In genomic region chr2:179193507-179194160, GRCm38 (mm10) we compare ENCODE assay signal across 9 mouse cellular contexts.
DNase-seq lines count a peak whose midpoint lies in the region; ATAC-seq lines count a peak whose summit lies in the region.
"Had no signal": no experiment of that assay in that cellular context is flagged by ENCODE, and none has a peak within 500 bp of the region (broad histone marks: within the 10 kb centered on the region; RNA-seq: fewer than 3 reads in every experiment).

No protein-coding gene starts in this region.

- peak; percentile 88 for DNase-seq in R1 (ENCODE audit: low read depth, low spot score)
- DNase-seq in cerebellum, adult 9-11 months: peak; percentile 28
- peak; percentile 57 to 62 for DNase-seq in frontal cortex, postnatal 25 days (ENCODE audit: low spot score in 2 of 2)
- peak; percentile 50 to 77 for DNase-seq in layer of hippocampus, postnatal 14 days (ENCODE audit: low spot score in 2 of 2)
- peak; percentile 79 for DNase-seq in lung, postnatal 14 days
- peak; percentile 73 to 85 for DNase-seq in right cerebral cortex, adult 2 months (ENCODE audit: low spot score in 2 of 2)
- peak; percentile 87 for DNase-seq in yolk sac, embryonic 10.5 days (ENCODE audit: low spot score)

- WGBS in hindbrain, embryonic 15.5 days: 41% methylated on average over 9 of the region's 9 CpGs

- ATAC-seq in hindbrain, embryonic 15.5 days (ENCODE audit: low FRiP score, low read depth): peak; percentile 30; the same call in 1 of the 2 replicates

- H3K36me3 ChIP-seq in hindbrain, embryonic 15.5 days: no peaks in the 10 kb centered on the region

- H3K27me3 ChIP-seq in hindbrain, embryonic 15.5 days: no peaks in the 10 kb centered on the region

- no peak overlapping the region for H3K4me3 ChIP-seq in hindbrain, embryonic 15.5 days
- H3K4me3 ChIP-seq: erythroblast, embryonic 14.5 days had no signal

- H3K27ac ChIP-seq in hindbrain, embryonic 15.5 days (replicated peaks): no peak overlapping the region

- H3K9ac ChIP-seq in hindbrain, embryonic 15.5 days: no peak overlapping the region

- H3K4me1 ChIP-seq in hindbrain, embryonic 15.5 days (replicated peaks): peaks cover 7% of the 10 kb centered on the region

- no peaks in the 10 kb centered on the region for H3K9me3 ChIP-seq in hindbrain, embryonic 15.5 days

- no peak overlapping the region for H3K4me2 ChIP-seq in hindbrain, embryonic 15.5 days

Comparison
In these comparisons a context has a peak if more than half of its experiments do, and no peak if none do; other contexts are left out.
1. DNase-seq: peak in every context shown above with its lines; median percentile 88 in R1; 87 in yolk sac, embryonic 10.5 days; 79 in lung, postnatal 14 days; 79 in right cerebral cortex, adult 2 months; 64 in layer of hippocampus, postnatal 14 days; 60 in frontal cortex, postnatal 25 days; 28 in cerebellum, adult 9-11 months.